Mouse (Mus musculus): ENCODE results near the gene Abhd14a.

Abhd14a gene

GRCm38 (mm10) chr9:106469317-106469716 lies 21.8 kb upstream of the Abhd14a start:
- no peak for DNase-seq

GRCm38 (mm10) chr9:106467746-106468145 lies 20.3 kb upstream of the Abhd14a start:
- DNase-seq, result no peak

GRCm38 (mm10) chr9:106466721-106467120 lies 19.2 kb upstream of the Abhd14a start:
- no peak for DNase-seq

GRCm38 (mm10) chr9:106465571-106466200 lies 18.2 kb upstream of the Abhd14a start, which contains the start of gene Gpr62:
TSS of gene Gpr62 (minus strand) at chr9:106465938.
- DNase-seq, result peak; percentile 84

GRCm38 (mm10) chr9:106464751-106465541 lies 17.5 kb upstream of the Abhd14a start:
- DNase-seq, result peak; percentile 87

GRCm38 (mm10) chr9:106463122-106464063 lies 15.9 kb upstream of the Abhd14a start:
- DNase-seq, result no peak

- DNase-seq, result no peak
These were observed 14.9 kb upstream of the Abhd14a start for GRCm38 (mm10) chr9:106462430-106462800.

- DNase-seq, result no peak
These were observed 14.4 kb upstream of the Abhd14a start for GRCm38 (mm10) chr9:106461641-106462429.

- no peak for DNase-seq
These were observed 13.5 kb upstream of the Abhd14a start for GRCm38 (mm10) chr9:106461026-106461415.

GRCm38 (mm10) chr9:106460401-106461025 lies 13.0 kb upstream of the Abhd14a start:
- DNase-seq, result no peak

- DNase-seq, result no peak
These were observed 12.5 kb upstream of the Abhd14a start for GRCm38 (mm10) chr9:106459946-106460345.

GRCm38 (mm10) chr9:106457920-106458319 lies 10.4 kb upstream of the Abhd14a start:
- no peak for DNase-seq

- DNase-seq, result no peak
These were observed 9.7 kb upstream of the Abhd14a start for GRCm38 (mm10) chr9:106457163-106457559.

GRCm38 (mm10) chr9:106456325-106457162 lies 9.1 kb upstream of the Abhd14a start:
- DNase-seq, result peak; percentile 96

GRCm38 (mm10) chr9:106454888-106455681 lies 7.6 kb upstream of the Abhd14a start:
- DNase-seq, result peak; percentile 64

- DNase-seq, result no peak
These were observed 6.7 kb upstream of the Abhd14a start for GRCm38 (mm10) chr9:106454071-106454761.

- DNase-seq, result peak; percentile 88
These were observed 6.0 kb upstream of the Abhd14a start, which contains the start of gene Pcbp4 for GRCm38 (mm10) chr9:106453271-106454070. TSS of gene Pcbp4 (plus strand) at chr9:106453291.

- DNase-seq, result peak; percentile 84
These were observed 5.3 kb upstream of the Abhd14a start for GRCm38 (mm10) chr9:106452821-106453220.
